Mouse (Mus musculus) left cerebral cortex, postnatal 14 days (tissue): ENCODE measurements at regions not wholly inside any gene's neighbourhood (a gene's known extent, or its start where the extent isn't known, plus 50 kb on each side); places are given as distances from the start of the nearest gene placed in this dataset.
"Not testable (repeated sequence)": the region's sequence is repeated elsewhere in the genome, so short reads cannot be mapped to it uniquely, and the experiment has no call there.

Source experiments
- DNase-seq, 2 experiments: peaks; one replicate each; pipeline ENCODE4 v3.0.0; 2021 to 2022; ENCODE audit warnings: low spot score in 2 of 2, mixed read lengths in 1 of 2
- intact Hi-C: fragments of 180-260 bp; cut with DNase I; formaldehyde crosslinking; loops from one replicate; pipeline ENCODE4 v1.15.1; 2025

GRCm38 (mm10) chrX:105655591-105655990 is 108.5 kb upstream of the Fgf16 start:
- intact Hi-C loops, DNase-seq: not testable (repeated sequence)

GRCm38 (mm10) chrX:105670531-105670930 is 93.5 kb upstream of the Fgf16 start:
- intact Hi-C loops, result no loop called here

GRCm38 (mm10) chrX:105671247-105671646 is 92.8 kb upstream of the Fgf16 start:
- intact Hi-C loops, result no loop called here
- DNase-seq, result peak in 1 of 2 experiments; percentile 11

More at GRCm38 (mm10) chrX:105670531-105670930, 93.5 kb upstream of the Fgf16 start:
- peak in 1 of 2 experiments; percentile 12 for DNase-seq

GRCm38 (mm10) chrX:105674860-105675259 is 89.2 kb upstream of the Fgf16 start:
- intact Hi-C loops, result no loop called here
- DNase-seq, result no peak

GRCm38 (mm10) chrX:105683678-105684077 is 80.4 kb upstream of the Fgf16 start:
- no peak for DNase-seq
- intact Hi-C loops, result no loop called here

GRCm38 (mm10) chrX:105684433-105684832 is 79.6 kb upstream of the Fgf16 start:
- intact Hi-C loops, result no loop called here
- DNase-seq, result no peak

- intact Hi-C loops, result no loop called here
- DNase-seq, result no peak
These were observed 53.3 kb upstream of the Fgf16 start for GRCm38 (mm10) chrX:105710676-105711241.
